Mouse (Mus musculus) embryonic facial prominence, embryonic 11.5 days (tissue): ENCODE results near the gene Ndufa13. TPM values are rescaled to one million over a fixed set of nuclear protein-coding genes. Genes with fewer than 3 reads are reported as not detected.

Source experiments
- ATAC-seq: fragments of 200-750 bp; cut with Nextera tagmentation; replicated peaks from 2 replicates; pipeline ENCODE4 v1.8.0; 2017; ENCODE audit warnings: low read depth; ENCODE audit not compliant: insufficient number of reproducible peaks, low FRiP score, low TSS enrichment
- DNase-seq: peaks from one replicate; pipeline ENCODE4 v3.0.0-alpha.2; 2015; ENCODE audit warnings: low spot score
- H3K27ac ChIP-seq: fragments of 300-500 bp; sonication (generic); replicated peaks from 2 replicates; pipeline ENCODE4 v1.5.1; 2014; ENCODE audit warnings: mild to moderate bottlenecking, low read depth, low read length, control low read depth
- H3K27me3 ChIP-seq: fragments of 300-500 bp; sonication (generic); 2 replicates; pipeline ENCODE4 v1.6.1; 2014; ENCODE audit warnings: mild to moderate bottlenecking, low read length, moderate library complexity, mixed read lengths; ENCODE audit not compliant: control insufficient read depth, insufficient read depth
- H3K36me3 ChIP-seq: fragments of 300-500 bp; sonication (generic); replicated peaks from 2 replicates; pipeline ENCODE4 v1.6.1; 2014; ENCODE audit warnings: low read depth, mild to moderate bottlenecking, low read length, moderate library complexity, mixed read lengths; ENCODE audit not compliant: control insufficient read depth, insufficient read depth
- H3K4me1 ChIP-seq: fragments of 300-500 bp; sonication (generic); 2 replicates; pipeline ENCODE4 v1.6.1; 2014; ENCODE audit warnings: low read length, mixed read lengths; ENCODE audit not compliant: control insufficient read depth, insufficient read depth
- H3K4me2 ChIP-seq: fragments of 300-500 bp; sonication (generic); 2 replicates; pipeline ENCODE4 v1.6.1; 2014; ENCODE audit warnings: low read depth, mild to moderate bottlenecking, control low read depth, low read length, moderate library complexity
- H3K4me3 ChIP-seq: fragments of 300-500 bp; sonication (generic); 2 replicates; pipeline ENCODE4 v1.5.1; 2014; ENCODE audit warnings: low read depth, low read length, control low read depth
- H3K9ac ChIP-seq: fragments of 300-500 bp; sonication (generic); replicated peaks from 2 replicates; pipeline ENCODE4 v1.6.1; 2014; ENCODE audit warnings: mild to moderate bottlenecking, control low read depth, low read length
- H3K9me3 ChIP-seq: fragments of 300-500 bp; sonication (generic); replicated peaks from 2 replicates; pipeline ENCODE4 v1.6.1; 2016; ENCODE audit warnings: mild to moderate bottlenecking, low read length, inconsistent platforms, mixed read lengths; ENCODE audit not compliant: control insufficient read depth
- WGBS: fragments of 180-500 bp; shearing (Covaris S2); extraction: QIAGEN DNeasy Blood & Tissue Kit; methylation state at CpG from one replicate; pipeline ENCODE4 v1.1.7; 2014; 5-methylcytosine and 5-hydroxymethylcytosine counted together
- polyA plus RNA-seq: library from polyadenylated mRNA; unstranded; fragments of >200 nt; fragmentation: Nextera tagmentation; extraction: Ambion mirVana; gene quantifications from 2 replicates; pipeline ENCODE4 v1.2.1, GENCODE M21; 2014

The Ndufa13 gene
- polyA plus RNA-seq, 1 experiment from 2014 or later = 158 TPM

DNA sequence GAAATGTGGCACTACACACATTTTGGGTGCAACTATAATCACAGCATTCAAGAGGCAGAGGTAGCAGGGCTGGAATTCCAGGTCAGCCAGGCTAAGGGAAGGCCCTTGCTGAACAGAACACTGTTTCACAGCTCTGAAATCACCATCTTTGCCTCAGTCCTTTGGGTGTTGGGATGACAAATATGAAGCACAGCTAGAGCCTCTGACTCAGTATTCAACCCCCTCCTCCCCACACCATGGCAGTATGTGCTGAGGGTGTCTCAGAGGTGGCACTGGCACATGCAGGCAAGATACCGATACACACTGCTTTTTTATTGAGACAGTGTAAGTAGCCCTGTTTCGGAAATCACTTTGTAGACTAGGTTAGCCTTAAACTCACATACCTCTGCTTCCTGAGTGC is 3.9 kb upstream of the Ndufa13 start:
- no peak overlapping the region for H3K4me3 ChIP-seq
- WGBS = 83% methylated on average over 2 of the region's 2 CpGs
- no peaks in the 10 kb centered on the region for H3K4me1 ChIP-seq
- H3K36me3 ChIP-seq = peaks cover 4% of the 10 kb centered on the region
- DNase-seq = no peak
- no peak overlapping the region for H3K4me2 ChIP-seq
- H3K27me3 ChIP-seq = no peaks in the 10 kb centered on the region
- H3K27ac ChIP-seq = no peak overlapping the region
- no peak for ATAC-seq
- no peak overlapping the region for H3K9ac ChIP-seq
- H3K9me3 ChIP-seq = no peaks in the 10 kb centered on the region

DNA sequence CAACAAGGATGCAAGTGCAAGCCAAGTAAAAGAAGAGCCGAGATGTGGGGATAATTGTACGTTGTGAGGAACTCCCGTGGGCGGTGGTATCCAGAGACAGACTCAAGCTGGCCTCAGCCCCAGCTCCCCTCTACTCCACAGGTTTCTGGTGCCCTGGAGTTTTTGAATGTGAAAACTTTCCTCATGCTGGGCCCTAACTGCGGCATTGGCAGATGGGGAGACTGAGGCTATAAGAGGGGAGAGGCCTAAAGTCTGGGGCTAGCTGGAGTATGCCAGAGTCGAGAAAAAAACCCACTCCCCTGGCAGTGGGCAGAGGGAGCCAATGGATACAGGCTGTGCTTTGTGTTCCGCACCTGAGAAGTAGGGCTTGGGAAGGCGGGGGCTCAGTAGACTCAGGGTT is 1.7 kb upstream of the Ndufa13 start:
- Histone ChIP-seq H3K27me3 (no peaks in the 10 kb centered on the region), H3K27ac (no peak overlapping the region), H3K9me3 (no peaks in the 10 kb centered on the region), H3K4me3 (no peak overlapping the region), H3K4me2 (no peak overlapping the region), H3K9ac (no peak overlapping the region), H3K36me3 (no peaks in the 10 kb centered on the region; the same call in none of the 2 replicates), H3K4me1 (no peaks in the 10 kb centered on the region)
- DNase-seq (no peak), ATAC-seq (no peak)
- 74% methylated on average over 8 of the region's 8 CpGs for WGBS

DNA sequence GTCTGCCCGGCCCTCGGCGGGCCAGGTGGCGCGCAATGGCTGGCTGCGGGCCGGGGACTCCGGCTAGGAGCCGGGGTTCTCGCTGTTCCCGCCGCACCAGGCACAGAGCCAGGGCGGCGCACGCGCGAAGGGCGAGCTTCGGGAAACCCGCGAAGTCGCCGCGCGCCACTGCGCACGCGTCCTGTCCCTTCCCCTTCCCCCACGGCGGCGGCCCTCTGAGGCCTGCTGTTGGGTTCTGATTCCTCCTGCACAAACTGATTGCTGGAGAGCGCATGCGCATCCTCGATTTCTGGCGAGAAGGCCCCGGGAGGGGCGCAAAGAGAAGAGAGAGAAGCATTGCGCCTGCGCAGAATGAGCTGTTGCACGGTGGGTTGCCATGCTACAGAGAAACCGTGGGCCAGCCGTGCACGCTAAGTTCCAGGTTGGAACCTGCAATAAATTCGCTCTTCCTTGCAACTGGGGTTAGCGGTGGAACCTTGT is 745 bp upstream of the Ndufa13 start:
- WGBS = under 1% methylated on average over 42 of the region's 45 CpGs

DNA sequence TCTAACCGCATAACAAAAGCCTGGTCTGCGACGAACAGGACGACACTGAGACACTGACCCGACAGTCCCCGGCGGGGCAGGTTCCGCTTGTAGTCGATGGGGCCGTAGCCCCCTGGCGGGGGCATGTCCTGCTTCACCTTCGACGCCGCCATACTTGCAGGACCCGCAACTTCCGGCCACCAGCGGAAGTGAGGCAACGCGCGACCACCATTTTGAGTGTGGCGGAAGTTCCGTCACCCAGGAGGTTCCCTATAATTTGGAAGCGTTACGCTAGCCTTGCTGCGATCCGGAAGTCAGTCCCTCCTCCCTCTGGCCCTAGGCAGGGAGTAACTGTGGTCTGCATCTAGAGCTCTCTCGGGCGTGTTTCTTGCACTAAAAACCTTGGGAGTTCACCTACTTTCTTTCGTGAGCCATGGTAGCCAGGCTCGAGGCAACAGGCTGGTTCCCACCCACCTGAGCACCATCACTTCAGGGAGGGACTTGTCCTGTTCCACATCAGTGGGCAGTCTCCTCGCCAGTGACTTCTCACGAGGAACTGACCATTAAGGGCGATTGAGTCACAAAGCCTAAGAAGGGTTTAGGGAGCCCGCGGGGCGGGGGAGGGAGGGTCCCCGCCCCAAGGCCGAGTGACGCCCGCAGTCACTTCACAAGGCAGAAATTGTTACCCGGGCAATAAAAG is 735 bp downstream of the Ndufa13 start:
- Histone ChIP-seq H3K9me3 (no peaks in the 10 kb centered on the region), H3K4me3 (peak overlapping the region; percentile 75), H3K36me3 (no peaks in the 10 kb centered on the region), H3K27me3 (no peaks in the 10 kb centered on the region), H3K4me2 (peak overlapping the region; percentile 94), H3K4me1 (no peaks in the 10 kb centered on the region), H3K27ac (peak overlapping the region; percentile 68), H3K9ac (peak overlapping the region; percentile 82)
- ATAC-seq = peak; percentile 64
- peak; percentile 96 for DNase-seq
- whole genome bisulfite sequencing = 1% methylated on average over 41 of the region's 41 CpGs

More for the DNA sequence above, 745 bp upstream of the Ndufa13 start:
- peak overlapping the region; percentile 81 for H3K9ac ChIP-seq
- H3K4me2 ChIP-seq = peak overlapping the region; percentile 94
- no peaks in the 10 kb centered on the region; the same call in 1 of the 2 replicates for H3K36me3 ChIP-seq
- no peaks in the 10 kb centered on the region for H3K27me3 ChIP-seq
- no peaks in the 10 kb centered on the region for H3K9me3 ChIP-seq
- peak overlapping the region; percentile 75 for H3K4me3 ChIP-seq
- no peaks in the 10 kb centered on the region for H3K4me1 ChIP-seq
- ATAC-seq (peak; percentile 82), DNase-seq (peak; percentile 100)
- H3K27ac ChIP-seq = peak overlapping the region; percentile 75

DNA sequence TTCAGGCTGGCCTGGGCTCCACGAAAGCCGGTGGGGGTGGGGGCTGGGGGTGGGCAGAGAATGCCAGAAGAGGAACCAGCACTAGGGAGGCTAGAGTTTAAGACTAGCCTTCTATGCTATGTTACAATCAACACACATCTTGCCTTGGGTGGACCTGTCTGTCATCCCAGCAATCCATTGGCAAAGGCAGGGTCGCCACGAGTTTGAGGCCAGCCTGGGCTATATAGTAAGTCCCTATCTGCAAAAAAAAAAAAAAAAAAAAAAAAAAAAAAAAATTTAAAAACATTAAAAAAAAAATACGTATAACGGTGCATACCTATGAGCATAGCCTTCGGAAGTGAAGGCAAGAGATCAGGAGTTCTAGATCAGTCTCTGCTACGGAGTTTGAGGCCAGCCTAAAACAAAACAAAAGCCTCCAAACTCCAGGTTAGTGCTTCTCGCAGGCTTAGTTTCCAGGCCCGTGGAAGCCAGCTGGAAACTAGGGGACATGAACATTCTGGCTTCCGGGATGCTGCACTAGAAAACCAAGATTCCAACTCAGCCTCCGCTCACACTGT is 1.4 kb downstream of the Ndufa13 start:
- 17% methylated on average over 12 of the region's 12 CpGs for WGBS
- ATAC-seq = no peak
- Histone ChIP-seq H3K4me2 (peak overlapping the region; percentile 59), H3K27me3 (no peaks in the 10 kb centered on the region), H3K4me1 (no peaks in the 10 kb centered on the region), H3K27ac (peak overlapping the region; percentile 59), H3K9ac (peak overlapping the region; percentile 82), H3K36me3 (no peaks in the 10 kb centered on the region), H3K4me3 (peak overlapping the region; percentile 75), H3K9me3 (no peaks in the 10 kb centered on the region)
- DNase-seq = no peak

DNA sequence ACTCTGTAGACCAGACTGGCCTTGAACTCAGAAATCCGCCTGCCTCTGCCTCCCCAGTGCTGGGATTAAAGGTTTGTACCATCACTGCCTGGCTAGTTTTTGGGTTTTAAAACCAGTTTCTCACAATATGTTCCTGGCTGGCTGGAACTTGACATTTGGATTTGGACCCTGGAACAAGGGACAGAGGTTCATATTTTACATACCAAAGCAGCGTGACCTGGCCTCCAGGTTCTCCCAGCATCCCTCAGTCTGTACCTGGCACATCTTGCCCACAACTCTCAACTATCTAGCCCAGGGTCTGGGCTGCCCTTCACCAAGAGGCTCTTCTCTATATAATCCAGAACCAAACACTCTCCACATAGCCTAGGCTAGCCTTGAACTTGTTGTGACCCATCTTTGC is 2.5 kb downstream of the Ndufa13 start:
- ATAC-seq (no peak), DNase-seq (no peak)
- Histone ChIP-seq H3K27me3 (no peaks in the 10 kb centered on the region), H3K4me1 (no peaks in the 10 kb centered on the region), H3K9me3 (no peaks in the 10 kb centered on the region), H3K4me2 (no peak overlapping the region), H3K9ac (no peak overlapping the region), H3K4me3 (no peak overlapping the region), H3K36me3 (no peaks in the 10 kb centered on the region), H3K27ac (no peak overlapping the region)
- WGBS = 95% methylated on average over 2 of the region's 2 CpGs

DNA sequence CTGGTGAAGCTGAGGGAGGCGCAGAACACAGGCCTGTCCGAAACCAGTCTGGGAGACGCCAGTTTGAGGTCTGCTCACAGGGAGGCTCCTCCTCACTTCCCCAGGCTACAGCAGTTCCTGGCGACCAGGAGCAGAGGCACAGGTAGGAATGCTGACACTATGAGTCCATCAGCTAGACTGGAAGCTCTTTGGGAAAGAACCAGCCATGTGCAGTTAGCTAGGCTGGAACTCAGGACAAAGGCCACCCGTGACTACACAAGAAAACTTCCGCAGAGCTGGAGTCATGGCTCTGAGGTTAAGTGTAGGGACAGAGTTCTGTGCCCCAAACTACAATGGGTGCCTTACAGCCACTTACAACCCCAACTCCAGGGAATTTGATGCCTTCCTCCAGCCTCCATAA is 4.5 kb downstream of the Ndufa13 start:
- Histone ChIP-seq H3K9me3 (no peaks in the 10 kb centered on the region), H3K4me2 (no peak overlapping the region)

DNA sequence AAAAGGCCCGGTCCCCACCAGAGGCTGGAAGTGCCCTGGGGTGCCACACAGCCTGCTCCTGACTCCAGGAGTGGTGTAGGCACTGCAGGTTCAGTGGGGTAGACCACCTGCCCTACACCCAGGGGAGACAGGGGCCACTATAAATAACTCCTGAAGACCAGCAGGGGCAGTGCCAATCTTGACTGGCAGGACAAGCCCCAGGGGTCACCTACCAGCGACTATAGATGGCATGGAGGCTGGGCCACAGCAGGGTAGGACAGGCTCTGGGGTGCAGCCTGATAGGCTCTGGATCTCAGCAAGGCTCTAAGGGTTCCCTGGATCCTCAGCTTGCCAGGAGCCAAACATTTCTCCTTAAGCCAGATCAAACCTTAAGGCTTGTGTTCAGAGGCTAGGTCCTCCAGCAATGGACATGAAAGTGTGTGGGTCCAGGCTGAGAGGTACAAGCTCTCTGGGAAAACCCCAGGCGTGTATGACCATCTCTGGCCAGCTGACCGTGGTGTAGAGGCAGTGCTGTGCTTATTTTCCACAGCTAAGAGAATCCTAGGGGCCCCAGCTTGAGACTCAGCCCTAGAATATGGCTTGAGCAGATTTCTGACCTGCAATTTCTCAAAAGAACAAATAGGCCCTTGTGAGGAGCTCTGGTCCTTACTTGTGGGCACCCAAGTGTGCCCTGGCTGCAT is 6.4 kb downstream of the Ndufa13 start:
- Histone ChIP-seq H3K9ac (no peak overlapping the region), H3K27ac (no peak overlapping the region), H3K4me2 (no peak overlapping the region), H3K9me3 (no peaks in the 10 kb centered on the region), H3K27me3 (no peaks in the 10 kb centered on the region), H3K4me1 (no peaks in the 10 kb centered on the region), H3K4me3 (no peak overlapping the region), H3K36me3 (no peaks in the 10 kb centered on the region)
- no peak for ATAC-seq
- no peak for DNase-seq
- 84% methylated on average over 4 of the region's 4 CpGs for WGBS

More for the DNA sequence above, 4.5 kb downstream of the Ndufa13 start:
- Histone ChIP-seq H3K27me3 (no peaks in the 10 kb centered on the region), H3K36me3 (no peaks in the 10 kb centered on the region), H3K27ac (no peak overlapping the region), H3K4me3 (no peak overlapping the region), H3K4me1 (no peaks in the 10 kb centered on the region), H3K9ac (no peak overlapping the region)
- DNase-seq (no peak), ATAC-seq (no peak)
- 83% methylated on average over 6 of the region's 6 CpGs for WGBS
